Mouse (Mus musculus): ENCODE data around the gene Gm2310. TPM values are rescaled to one million over a fixed set of nuclear protein-coding genes. Genes with fewer than 3 reads are reported as not detected.
A peak's percentile ranks its signal among the peaks of the same experiment; 100 is the strongest.
"Not testable (repeated sequence)": the region's sequence is repeated elsewhere in the genome, so short reads cannot be mapped to it uniquely, and the experiment has no call there.

Gene Gm2310
- total RNA-seq (2021), result not detected
- long read RNA-seq, experiment 1, result 0 reads
- long read RNA-seq, experiment 2, result 0 reads

DNA sequence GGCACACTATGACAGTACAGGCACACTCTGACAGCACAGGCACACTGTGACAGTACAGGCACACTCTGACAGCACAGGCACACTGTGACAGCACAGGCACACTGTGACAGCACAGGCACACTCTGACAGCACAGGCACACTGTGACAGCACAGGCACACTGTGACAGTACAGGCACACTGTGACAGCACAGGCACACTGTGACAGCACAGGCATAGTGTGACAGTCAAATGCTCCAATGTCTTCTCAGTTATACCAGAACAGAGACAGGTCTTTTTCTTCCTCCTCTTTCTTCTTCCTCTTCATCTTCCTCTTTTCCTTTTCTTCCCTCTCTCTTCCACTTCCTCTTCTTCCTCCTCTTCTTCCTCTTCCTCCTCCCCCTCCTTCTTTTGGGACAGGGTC is at the start of gene Gm2310:
Gene Gm2310 (minus strand): TSS at position 101 of the 400 bp plus-strand sequence.
- not testable (repeated sequence) for DNase-seq (ENCODE audit: low spot score in 2 of 2)

DNA sequence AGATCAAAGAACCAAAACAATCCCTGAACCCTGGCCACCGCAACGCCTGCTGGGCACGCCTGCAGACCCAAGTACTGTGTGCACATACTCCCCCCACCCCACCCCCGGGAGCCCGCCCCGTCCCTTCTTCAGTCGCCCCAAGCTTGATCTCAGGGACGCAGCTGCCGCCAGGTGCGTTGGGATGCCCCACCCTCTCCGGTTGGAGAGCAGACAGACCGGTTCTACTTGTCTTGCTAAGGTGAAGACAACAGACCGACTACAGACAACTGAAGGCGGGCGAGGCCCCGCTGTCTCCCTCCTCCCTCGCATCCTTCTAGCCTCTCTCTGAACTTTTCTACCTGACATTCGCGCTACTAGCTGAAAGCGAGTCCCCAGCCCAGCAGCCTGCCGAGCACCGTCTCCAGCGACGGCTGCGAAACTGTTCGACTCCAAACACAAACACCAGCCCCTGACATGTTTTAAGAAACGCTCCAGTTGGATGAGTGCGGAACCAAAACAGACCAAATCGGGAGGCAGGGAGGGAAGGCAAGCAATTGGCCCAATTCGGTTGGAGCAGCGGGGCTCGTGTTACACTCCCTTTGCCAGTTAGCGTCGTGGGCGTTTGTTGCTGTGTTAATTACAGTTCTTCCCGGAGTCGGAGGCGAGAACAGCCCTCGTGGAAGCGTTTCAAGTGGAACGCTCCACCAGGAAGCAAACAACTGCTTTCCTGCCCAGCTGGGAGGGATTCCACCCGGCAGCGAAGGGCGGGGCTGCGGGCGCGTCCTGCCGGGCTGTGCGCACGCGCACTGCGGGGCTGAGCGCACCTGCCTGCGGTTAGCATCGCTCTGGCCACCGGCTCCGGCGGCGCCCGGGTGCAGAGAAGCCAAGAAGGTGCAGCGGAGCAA is 49.1 kb upstream of the Gm2310 start:
- peak; percentile 62 to 78 for DNase-seq (ENCODE audit: low spot score in 2 of 2)

DNA sequence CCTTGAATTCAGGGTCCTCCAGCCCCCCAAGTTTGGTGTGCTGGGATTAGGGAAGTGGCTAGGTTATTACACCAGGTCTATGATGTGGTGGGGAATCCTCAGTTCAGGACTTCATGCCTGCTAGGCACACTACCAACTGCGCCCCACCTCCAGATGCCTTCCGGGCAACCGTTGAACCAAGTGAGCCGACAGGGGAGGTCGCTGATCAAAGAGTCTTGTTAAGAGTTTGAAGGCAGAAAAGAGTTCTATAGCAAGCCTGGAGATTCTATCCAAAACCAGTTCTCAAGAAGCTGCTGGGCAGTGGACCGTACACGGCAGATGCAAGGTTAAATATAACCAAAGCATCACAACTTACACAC is 48.5 kb upstream of the Gm2310 start:
- DNase-seq (ENCODE audit: low spot score in 2 of 2), result no peak

DNA sequence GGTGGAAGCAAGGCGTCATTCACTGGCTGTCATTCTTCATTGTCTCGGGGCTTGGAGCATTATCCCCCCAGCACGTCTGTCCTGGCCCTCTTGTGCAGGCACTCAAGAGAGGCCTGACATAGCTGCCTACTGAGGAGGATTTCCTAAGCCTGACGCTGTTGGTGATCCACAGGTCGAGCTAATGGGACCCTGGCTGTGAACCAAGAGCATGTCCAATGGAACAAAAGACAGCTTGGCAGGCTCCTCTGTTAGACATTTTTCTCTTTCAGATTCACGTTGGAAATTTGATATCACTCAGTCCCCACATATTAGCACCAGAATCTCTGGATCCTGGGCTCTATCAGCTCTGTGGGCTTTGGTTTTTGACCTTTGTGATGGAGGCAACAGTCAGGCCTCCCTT is 45.7 kb upstream of the Gm2310 start:
- DNase-seq (ENCODE audit: low spot score in 2 of 2), result no peak

DNA sequence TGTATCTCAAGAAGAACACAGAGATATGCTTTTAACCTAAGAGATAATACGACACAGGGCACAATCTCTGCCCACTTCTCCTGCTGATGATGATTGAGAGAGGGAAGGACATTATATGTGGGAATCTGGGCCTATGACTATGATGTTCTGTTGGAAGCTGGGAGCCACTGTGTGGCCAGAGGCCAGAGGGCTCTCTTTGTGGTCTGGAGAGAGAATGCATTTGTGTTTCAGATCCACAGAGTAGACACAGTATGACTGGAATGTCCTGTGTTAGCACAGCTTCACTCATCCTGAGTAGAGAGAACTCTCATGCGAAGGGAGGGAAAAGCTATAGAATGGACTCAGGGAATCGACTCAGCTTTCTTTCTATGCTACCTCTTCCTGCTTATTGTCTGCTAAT is 44.6 kb upstream of the Gm2310 start:
- DNase-seq (ENCODE audit: low spot score in 2 of 2), result no peak

DNA sequence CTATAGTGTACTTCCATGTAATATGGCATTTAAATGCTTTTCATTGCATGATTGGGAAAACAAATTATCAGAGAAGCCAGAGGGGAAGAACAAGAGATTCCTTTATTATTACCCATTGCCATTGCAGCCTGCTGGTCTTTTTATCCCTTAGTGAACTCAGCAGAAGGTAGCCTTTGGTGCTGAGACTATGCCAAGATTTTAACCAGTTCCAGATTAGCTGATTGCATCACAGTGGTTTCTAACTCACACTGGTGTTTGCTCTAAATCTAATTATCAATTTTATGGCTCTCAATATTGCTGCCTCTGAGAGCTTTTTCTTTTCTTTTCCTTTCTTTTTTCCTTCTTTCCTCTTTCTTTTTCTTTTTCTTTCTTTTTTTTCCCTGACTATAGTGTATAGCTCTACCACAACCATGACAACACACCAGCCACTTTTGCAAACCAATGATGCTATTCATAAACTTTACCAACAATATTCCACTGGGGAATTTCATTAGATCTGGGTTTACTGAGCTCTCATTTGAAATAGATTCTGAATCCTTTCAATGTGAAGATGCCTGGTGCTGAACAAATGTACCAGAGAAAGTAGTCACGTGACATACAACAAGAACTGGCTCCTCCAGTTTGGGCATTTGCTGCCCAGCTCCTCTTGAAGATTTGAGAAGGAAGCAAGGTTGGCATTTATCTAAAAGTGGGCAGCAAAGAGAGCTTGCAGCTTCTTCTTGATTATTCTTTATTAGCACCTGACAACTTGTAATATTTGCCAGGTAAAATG is 43.9 kb upstream of the Gm2310 start:
- no peak for DNase-seq (ENCODE audit: low spot score in 2 of 2)

DNA sequence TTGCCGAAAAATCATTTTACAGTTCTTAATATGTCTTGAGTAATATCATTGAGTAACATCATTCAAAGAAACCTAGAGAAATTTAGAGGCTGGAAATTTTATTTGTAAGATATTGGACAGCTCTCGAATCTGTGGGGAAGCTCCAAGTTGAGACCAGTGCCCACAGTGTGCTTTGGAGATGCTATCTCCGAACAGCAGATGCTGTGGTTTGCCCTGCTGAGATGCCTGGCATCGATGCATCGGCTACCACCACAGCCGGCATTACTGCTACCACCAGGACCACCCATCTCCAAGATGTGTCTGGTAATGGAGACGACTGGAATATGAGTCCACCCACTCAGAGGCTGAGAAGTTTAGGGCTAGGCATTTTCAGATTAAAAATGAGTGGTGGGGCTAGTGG is 43.0 kb upstream of the Gm2310 start:
- DNase-seq (ENCODE audit: low spot score in 2 of 2), result no peak

DNA sequence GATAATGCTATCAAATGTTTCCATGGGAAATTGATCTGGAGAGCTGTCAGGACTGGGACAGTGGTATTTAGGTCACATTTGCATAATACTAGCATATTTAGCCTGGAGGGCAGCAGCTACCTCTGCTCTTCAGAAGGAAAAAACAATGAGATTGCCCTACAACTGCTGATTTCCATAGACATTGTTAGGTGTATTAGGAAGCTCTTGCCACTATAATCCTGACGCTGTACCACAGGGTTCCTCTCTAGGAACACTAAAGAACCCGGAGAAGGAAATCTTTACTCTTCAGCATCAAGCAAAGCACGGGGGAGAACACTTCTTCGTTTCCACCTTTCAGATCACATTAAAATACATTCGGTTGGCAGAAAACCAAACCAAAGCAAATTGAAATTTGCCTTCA is 11.4 kb upstream of the Gm2310 start:
- DNase-seq (ENCODE audit: low spot score in 2 of 2), result no peak

DNA sequence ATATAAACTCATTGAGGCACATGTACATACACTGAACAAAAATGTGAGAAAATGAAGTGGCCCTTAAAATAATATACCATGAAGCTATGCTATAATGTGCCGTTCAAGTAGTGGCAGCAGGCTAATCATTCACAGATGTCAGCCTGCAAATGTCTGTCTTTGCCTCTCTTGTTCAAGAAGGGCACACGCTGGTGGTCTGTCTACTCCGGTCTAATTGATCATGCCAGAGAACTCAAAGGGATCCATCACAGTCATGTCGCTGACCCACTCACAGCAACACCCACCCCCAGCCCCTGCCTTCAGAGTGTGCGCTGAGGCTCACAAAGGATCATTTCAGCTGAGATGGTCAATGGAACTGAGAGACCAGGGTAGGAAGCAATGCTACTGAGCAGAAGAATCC is 6.8 kb downstream of the Gm2310 start:
- no peak for DNase-seq (ENCODE audit: low spot score in 2 of 2)

DNA sequence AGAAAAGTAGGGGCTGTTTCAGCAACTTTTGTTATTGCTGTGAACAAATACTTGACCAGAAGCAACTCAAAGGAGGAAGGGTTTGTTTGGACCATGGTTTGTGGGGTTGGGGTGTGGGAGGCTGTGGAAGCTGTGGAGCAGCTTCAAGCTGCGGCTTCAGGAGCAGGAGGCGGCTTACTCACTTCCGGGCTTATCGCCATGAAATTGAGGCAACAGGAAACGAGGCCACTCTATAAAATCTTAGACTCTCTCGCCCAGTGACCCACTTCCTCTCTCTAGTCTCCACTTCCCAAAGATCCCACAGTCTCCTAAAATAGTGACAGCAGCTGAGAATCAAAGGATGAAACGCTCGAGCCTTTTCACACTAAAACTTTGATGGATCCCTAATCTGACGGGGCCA is 7.9 kb downstream of the Gm2310 start:
- DNase-seq (ENCODE audit: low spot score in 2 of 2), result no peak

DNA sequence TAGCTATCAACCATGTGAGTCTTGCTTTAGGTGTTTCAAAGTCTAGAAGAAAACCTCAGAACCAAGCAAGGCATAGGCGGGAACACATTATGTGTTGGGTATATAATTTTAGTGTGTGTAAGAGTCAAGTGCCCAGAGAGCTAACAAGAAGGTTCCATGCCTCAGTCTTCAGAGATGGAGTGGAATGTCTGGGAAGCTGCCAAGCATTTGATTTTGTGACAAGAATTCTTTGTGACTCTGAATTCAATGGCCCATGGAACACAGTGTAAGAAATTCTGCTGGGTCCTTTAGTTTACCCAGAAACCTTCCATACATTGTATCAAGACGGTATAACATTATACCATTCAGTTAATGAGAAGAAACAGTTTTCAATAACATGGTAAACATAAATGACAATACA is 17.3 kb downstream of the Gm2310 start:
- no peak for DNase-seq (ENCODE audit: low spot score in 2 of 2)

DNA sequence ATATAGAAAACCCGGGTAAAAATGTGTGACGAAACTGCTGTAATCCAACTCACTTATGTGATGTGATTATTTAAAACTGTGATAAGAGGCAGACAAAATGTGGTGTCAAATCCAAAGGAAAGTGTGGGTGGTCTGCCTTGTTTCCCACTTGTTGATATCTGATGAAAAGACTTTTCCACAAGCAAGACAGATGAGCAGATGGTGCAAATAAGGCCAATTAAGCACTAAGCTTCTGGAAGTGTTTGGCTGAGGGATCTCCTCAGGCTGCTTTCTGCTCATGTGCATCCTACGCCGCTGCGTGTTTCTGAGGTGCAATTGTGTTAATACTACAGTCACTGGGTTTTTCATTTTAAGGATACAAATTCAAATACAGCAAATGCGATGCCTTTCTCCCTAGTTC is 34.5 kb downstream of the Gm2310 start:
- DNase-seq (ENCODE audit: low spot score in 2 of 2), result no peak

DNA sequence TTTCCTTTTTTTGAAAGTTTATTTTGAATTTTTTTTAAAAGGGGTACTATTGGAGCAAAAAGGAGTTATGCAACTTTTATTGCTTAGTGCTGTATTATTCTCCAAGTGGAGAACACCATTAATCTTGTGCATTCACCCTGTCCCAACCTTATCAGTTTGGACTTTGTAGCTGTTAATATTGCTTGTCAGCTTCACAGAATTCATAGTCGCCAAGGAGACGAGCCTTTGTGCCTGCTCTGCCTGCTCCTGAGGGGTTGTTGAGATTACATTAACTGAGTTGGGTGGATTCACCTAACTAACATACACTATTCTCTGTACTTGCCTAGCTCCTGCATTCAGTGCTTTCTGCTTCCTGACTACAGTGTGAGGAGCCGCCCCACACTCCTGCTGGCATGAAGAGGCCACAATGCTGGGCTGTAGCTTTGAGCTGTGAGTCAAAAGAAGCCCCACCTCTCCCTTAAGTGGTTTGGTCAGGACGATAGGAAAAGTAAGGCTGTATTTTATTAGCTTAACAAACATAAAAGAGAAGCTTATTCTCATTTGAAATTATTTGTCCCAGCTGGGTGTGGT is 50.7 kb downstream of the Gm2310 start:
- DNase-seq (ENCODE audit: low spot score in 2 of 2), result no peak

Other genes starting within 250 kb of the Gm2310 start
- gene Nipbl, start 75.5 kb downstream of the Gm2310 start, total RNA-seq (2021), result 10 to 100 TPM; 35.8 to 40.2 TPM
- 1 to 10 TPM; 4.9 to 6.3 TPM for gene Slc1a3, start 190.8 kb upstream of the Gm2310 start, total RNA-seq (2021)